Mouse (Mus musculus): ENCODE measurements around the gene Tmem138. TPM values are rescaled to one million over a fixed set of nuclear protein-coding genes. Genes with fewer than 3 reads are reported as not detected.

The Tmem138 gene
- total RNA-seq, 2 experiments from 2014 or later = 2.3 to 3.3 TPM

Other genes starting within 250 kb of the Tmem138 start
- gene Syt7, start 188.3 kb downstream of the Tmem138 start, total RNA-seq (2021) = 1 to 10 TPM; 3.5 TPM
- under 1 TPM; 0.40 to 0.43 TPM for gene Lrrc10b, start 119.9 kb downstream of the Tmem138 start, total RNA-seq (2021)
- 1 to 10 TPM in 1 of 2 experiments, under 1 TPM in 1; 0.40 to 1.3 TPM for gene Ppp1r32, start 94.4 kb downstream of the Tmem138 start, total RNA-seq (2021)
- gene Cpsf7, start 52.1 kb downstream of the Tmem138 start, total RNA-seq (2021) = 10 to 100 TPM; 26.6 to 33.0 TPM
- 10 to 100 TPM; 42.5 to 45.1 TPM for gene Sdhaf2, start 51.2 kb downstream of the Tmem138 start, total RNA-seq (2021)
- gene Tmem216, start 21.1 kb downstream of the Tmem138 start, total RNA-seq (2021) = 1 to 10 TPM; 2.3 to 3.0 TPM
- gene Cyb561a3, start 190 bp downstream of the Tmem138 start, total RNA-seq (2021) = 1 to 10 TPM; 5.0 to 6.1 TPM
- 100 to 1,000 TPM; 208 to 236 TPM for gene Ddb1, start 28.0 kb upstream of the Tmem138 start, total RNA-seq (2021)
- gene Tkfc, start 28.3 kb upstream of the Tmem138 start, total RNA-seq (2021) = 1 to 10 TPM; 7.9 to 8.0 TPM
- gene Vwce, start 56.9 kb upstream of the Tmem138 start, total RNA-seq (2021) = under 1 TPM; 0.05 to 0.81 TPM
- gene Pga5, start 100.7 kb upstream of the Tmem138 start, total RNA-seq (2021) = not detected
- 10 to 100 TPM; 17.3 to 23.1 TPM for gene Vps37c, start 111.4 kb upstream of the Tmem138 start, total RNA-seq (2021)
- gene Cd5, start 161.6 kb upstream of the Tmem138 start, total RNA-seq (2021) = under 1 TPM in 1 of 2 experiments, not detected in 1; 0.25 TPM

All from gastrocnemius, postnatal 10 days (tissue).